In the genomic region with DNA sequence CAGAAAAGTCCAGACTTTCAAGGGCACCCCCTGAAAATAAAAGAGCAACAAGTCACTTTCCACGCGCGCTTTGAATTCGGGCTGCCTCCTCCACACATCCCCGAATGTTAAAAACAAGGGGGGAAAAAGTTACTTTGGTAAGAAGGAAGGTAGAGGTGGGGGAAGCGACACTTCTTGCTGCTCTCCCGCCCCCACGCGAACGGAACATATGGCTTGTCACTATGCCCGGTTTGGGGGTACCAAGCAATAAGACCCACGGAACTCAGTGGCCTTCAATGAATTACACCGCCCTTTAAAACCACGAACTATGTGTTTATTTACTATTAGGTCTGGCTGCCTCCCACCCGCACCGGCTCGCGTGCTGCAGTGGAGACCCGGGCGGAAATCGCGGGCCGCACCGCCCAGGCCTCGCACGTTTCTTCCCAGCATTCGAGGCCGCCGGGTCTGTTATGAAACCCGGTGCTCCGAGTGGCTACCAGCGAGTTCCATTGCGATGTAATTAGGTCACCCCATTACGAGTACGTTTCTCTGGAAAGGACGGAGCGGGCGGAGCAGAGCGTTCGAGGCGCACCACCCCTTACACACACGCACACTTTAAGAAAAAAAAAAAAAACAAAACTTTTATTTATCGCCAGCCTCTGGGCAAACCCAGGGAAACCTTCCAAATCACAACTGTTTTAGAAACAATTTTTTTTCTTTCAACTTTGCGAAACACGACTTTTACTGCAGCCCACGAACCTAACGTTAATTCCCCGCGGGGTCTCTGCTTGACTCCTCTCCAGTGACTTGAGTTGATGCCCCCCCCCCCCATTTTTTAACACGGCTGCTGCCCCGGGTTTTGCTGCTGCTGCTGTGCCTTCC, we compare ENCODE assay signal across 8 mouse cellular contexts. TPM values are rescaled to one million over a fixed set of nuclear protein-coding genes. Genes with fewer than 3 reads are reported as not detected.
DNase-seq lines count a peak whose midpoint lies in the region; ATAC-seq and TF ChIP-seq lines count a peak whose summit lies in the region.

No protein-coding gene starts in this region.

- TF ChIP-seq EP300 in MEL (IDR thresholded peaks at IDR 0.05; ENCODE audit: low read depth in 1 of 2, low read length in 2 of 2) = peak in 1 of 2 experiments; percentile 30; a peak in 1 of 4 replicates
- no peak for TF ChIP-seq EP300 in heart, postnatal 0 days (IDR thresholded peaks at IDR 0.05; ENCODE audit: low read depth)

- DNase-seq in MEL (ENCODE audit: low read depth, low spot score) = peak; percentile 83
- DNase-seq in c-Kit-positive CD71-positive TER-119-negative erythroid progenitor cells, embryonic 14.5 days (ENCODE audit: low read depth) = peak; percentile 46
- DNase-seq in forebrain, embryonic 11.5 days (ENCODE audit: low spot score) = peak; percentile 85
- peak; percentile 83 for DNase-seq in heart, postnatal 0 days (ENCODE audit: low spot score)
- DNase-seq in kidney, postnatal 25 days = peak; percentile 85 to 94
- peak; percentile 92 for DNase-seq in lung, postnatal 25 days (ENCODE audit: low spot score)
- DNase-seq in retina, postnatal 1 day = peak; percentile 89
- DNase-seq in thymus, postnatal 36 days = peak; percentile 77 to 79

- under 1% methylated on average over 51 of the region's 51 CpGs for WGBS in forebrain, embryonic 11.5 days
- WGBS in heart, postnatal 0 days = under 1% methylated on average over 51 of the region's 51 CpGs

- peak overlapping the region; percentile 98 for H3K9ac ChIP-seq in MEL (ENCODE audit: control insufficient read depth, low read depth, low read length, poor library complexity, severe bottlenecking)
- peak overlapping the region; percentile 85 for H3K9ac ChIP-seq in forebrain, embryonic 11.5 days (ENCODE audit: low read length)
- peak overlapping the region; percentile 90 for H3K9ac ChIP-seq in heart, postnatal 0 days (replicated peaks; ENCODE audit: low read depth, low read length)

- TF ChIP-seq POLR2A in MEL (IDR thresholded peaks at IDR 0.05; ENCODE audit: control insufficient read depth in 1 of 2, insufficient read depth in 1 of 2, low read depth in 1 of 2, low read length in 2 of 2, poor library complexity in 1 of 2) = peak in 1 of 2 experiments; percentile 58; a peak in 2 of 4 replicates

- ATAC-seq in forebrain, embryonic 11.5 days (replicated peaks; ENCODE audit: low FRiP score) = no peak
- ATAC-seq in heart, postnatal 0 days (ENCODE audit: insufficient read depth, low read depth) = peak; percentile 27; the same call in 1 of the 2 replicates

- H3K4me3 ChIP-seq in MEL (ENCODE audit: control insufficient read depth in 1 of 2, insufficient read depth in 1 of 2, low read depth in 2 of 2, low read length in 2 of 2) = peak overlapping the region; percentile 87 to 88
- peak overlapping the region; percentile 89 for H3K4me3 ChIP-seq in forebrain, embryonic 11.5 days (ENCODE audit: low read depth, low read length)
- H3K4me3 ChIP-seq in heart, postnatal 0 days (ENCODE audit: low read depth, low read length) = peak overlapping the region; percentile 96

- H3K27me3 ChIP-seq in MEL (ENCODE audit: control insufficient read depth in 1 of 2, insufficient read depth in 2 of 2, low read length in 2 of 2) = no peaks in the 10 kb centered on the region
- no peaks in the 10 kb centered on the region for H3K27me3 ChIP-seq in forebrain, embryonic 11.5 days (ENCODE audit: control insufficient read depth, insufficient read depth, low read length)
- H3K27me3 ChIP-seq in heart, postnatal 0 days (ENCODE audit: control insufficient read depth, insufficient read depth, low read length) = no peaks in the 10 kb centered on the region

- peaks cover 2 to 11% of the 10 kb centered on the region in 2 experiments; a peak in 2 of 4 replicates for H3K4me1 ChIP-seq in MEL (ENCODE audit: control insufficient read depth in 1 of 2, insufficient read depth in 2 of 2, low read length in 2 of 2)
- H3K4me1 ChIP-seq in forebrain, embryonic 11.5 days (replicated peaks; ENCODE audit: control insufficient read depth, insufficient read depth, low read length) = peaks cover 8% of the 10 kb centered on the region; the same call in 1 of the 2 replicates
- H3K4me1 ChIP-seq in heart, postnatal 0 days (ENCODE audit: control insufficient read depth, insufficient read depth) = peaks cover 13% of the 10 kb centered on the region; the same call in 1 of the 2 replicates

- H3K36me3 ChIP-seq in MEL (ENCODE audit: control insufficient read depth in 1 of 2, insufficient read depth in 2 of 2, low read length in 2 of 2) = peaks cover 0 to 19% of the 10 kb centered on the region in 2 experiments; a peak in 2 of 4 replicates
- H3K36me3 ChIP-seq in forebrain, embryonic 11.5 days (ENCODE audit: control insufficient read depth, insufficient read depth, low read length) = peaks cover 6% of the 10 kb centered on the region
- peaks cover 9% of the 10 kb centered on the region for H3K36me3 ChIP-seq in heart, postnatal 0 days (replicated peaks; ENCODE audit: control insufficient read depth, insufficient read depth, low read length)

- H3K4me2 ChIP-seq in forebrain, embryonic 11.5 days (ENCODE audit: low read depth, low read length, severe bottlenecking) = peak overlapping the region; percentile 98
- peak overlapping the region; percentile 68 for H3K4me2 ChIP-seq in heart, postnatal 0 days (ENCODE audit: low read depth, low read length)

- peaks cover 36% of the 10 kb centered on the region for H3K79me2 ChIP-seq in MEL (ENCODE audit: control insufficient read depth, insufficient read depth, low read length, poor library complexity)

- H3K9me3 ChIP-seq in MEL (replicated peaks; ENCODE audit: insufficient read depth, low read length) = no peaks in the 10 kb centered on the region
- no peaks in the 10 kb centered on the region for H3K9me3 ChIP-seq in forebrain, embryonic 11.5 days (ENCODE audit: control insufficient read depth, low read length)
- no peaks in the 10 kb centered on the region for H3K9me3 ChIP-seq in heart, postnatal 0 days (replicated peaks; ENCODE audit: control insufficient read depth, low read length)

- TF ChIP-seq CTCF in MEL (IDR thresholded peaks at IDR 0.05 in 2 of 3, conservative IDR thresholded peaks at IDR 0.05 in 1 of 3; ENCODE audit: control insufficient read depth in 1 of 3, insufficient read depth in 1 of 3, low read depth in 2 of 3, low read length in 3 of 3, poor library complexity in 1 of 3, severe bottlenecking in 1 of 3) = no peak
- no peak for TF ChIP-seq CTCF in heart, postnatal 0 days (IDR thresholded peaks at IDR 0.05; ENCODE audit: low read depth)

- H3K27ac ChIP-seq in MEL (ENCODE audit: control insufficient read depth, low read depth, low read length) = peak overlapping the region; percentile 96
- peak overlapping the region; percentile 98 for H3K27ac ChIP-seq in forebrain, embryonic 11.5 days (ENCODE audit: low read depth, low read length)
- H3K27ac ChIP-seq in heart, postnatal 0 days (ENCODE audit: low read depth) = peak overlapping the region; percentile 97

- TF ChIP-seq RAD21 in MEL (IDR thresholded peaks at IDR 0.05; ENCODE audit: low read depth, low read length) = no peak

TF ChIP-seq in MEL, 35 proteins besides CTCF, POLR2A, EP300 and RAD21 (continues in another document):
- peak; percentile 60; the same call in 1 of the 2 replicates for TF ChIP-seq ZMIZ1 (IDR thresholded peaks at IDR 0.05; ENCODE audit: low read depth, low read length)
- TF ChIP-seq MEF2A (IDR thresholded peaks at IDR 0.05; ENCODE audit: extremely low read depth, insufficient replicate concordance, low read depth, low read length, poor library complexity, severe bottlenecking) = no peak
- no peak for TF ChIP-seq HCFC1 (IDR thresholded peaks at IDR 0.05; ENCODE audit: low read depth, low read length)
- peak; percentile 70 for TF ChIP-seq SIN3A (IDR thresholded peaks at IDR 0.05; ENCODE audit: low read length)
- peak; percentile 93 for TF ChIP-seq MAX (IDR thresholded peaks at IDR 0.05; ENCODE audit: low read length)
- TF ChIP-seq USF1 (IDR thresholded peaks at IDR 0.05; ENCODE audit: low read depth, low read length) = no peak
- no peak for TF ChIP-seq JUND (IDR thresholded peaks at IDR 0.05; ENCODE audit: low read depth, low read length)
- no peak for TF ChIP-seq POLR2AphosphoS2 (IDR thresholded peaks at IDR 0.05; ENCODE audit: low read length)
- TF ChIP-seq BHLHE40 (IDR thresholded peaks at IDR 0.05; ENCODE audit: borderline replicate concordance, low read depth, low read length) = peak; percentile 82; the same call in 1 of the 2 replicates
- TF ChIP-seq GATA1 (IDR thresholded peaks at IDR 0.05; ENCODE audit: low read depth, low read length) = no peak
- peak; percentile 49 for TF ChIP-seq ETS1 (IDR thresholded peaks at IDR 0.05; ENCODE audit: low read depth, low read length)
- TF ChIP-seq CHD2 (IDR thresholded peaks at IDR 0.05; ENCODE audit: low read length) = no peak
- TF ChIP-seq CHD1 (IDR thresholded peaks at IDR 0.05; ENCODE audit: low read depth, low read length) = no peak
- no peak for TF ChIP-seq MAZ (IDR thresholded peaks at IDR 0.05; ENCODE audit: low read depth, low read length)
- no peak for TF ChIP-seq UBTF (IDR thresholded peaks at IDR 0.05; ENCODE audit: borderline replicate concordance, insufficient read depth, low read depth, low read length)
- no peak for TF ChIP-seq MAFK (IDR thresholded peaks at IDR 0.05; ENCODE audit: borderline replicate concordance, low read depth, low read length)
- no peak for TF ChIP-seq ZKSCAN1 (IDR thresholded peaks at IDR 0.05; ENCODE audit: low read depth, low read length)
- no peak for TF ChIP-seq USF2 (IDR thresholded peaks at IDR 0.05; ENCODE audit: borderline replicate concordance in 1 of 2, insufficient read depth in 1 of 2, low read depth in 1 of 2, low read length in 2 of 2)
- peak; percentile 47 for TF ChIP-seq NELFE (IDR thresholded peaks at IDR 0.05; ENCODE audit: low read depth, low read length)
- TF ChIP-seq ZNF384 (IDR thresholded peaks at IDR 0.05; ENCODE audit: low read depth, low read length) = peak; percentile 88
- TF ChIP-seq GABPA (IDR thresholded peaks at IDR 0.05; ENCODE audit: low read depth, low read length) = no peak
- no peak; the same call in 1 of the 2 replicates for TF ChIP-seq TCF12 (IDR thresholded peaks at IDR 0.05; ENCODE audit: low read depth, low read length)
- TF ChIP-seq MXI1 (IDR thresholded peaks at IDR 0.05; ENCODE audit: low read depth, low read length) = no peak; the same call in 1 of the 2 replicates
- 0 out of 2 replicates have a peak, but pooled peaks have one; percentile 11 for TF ChIP-seq TBP (IDR thresholded peaks at IDR 0.05; ENCODE audit: low read depth, low read length)

RNA-seq across cellular contexts. Expression of a gene that starts 1.4 kb away (rescaled TPM):
- total RNA-seq in MEL (2012; rRNA removed) = 1.2 and 1.5 TPM in 2 replicates
- polyA plus RNA-seq in MEL (2012; ENCODE audit: insufficient read depth in 1 of 2, insufficient read length in 2 of 2, low read depth in 1 of 2, low replicate concordance in 2 of 2, missing spikeins in 1 of 2) = 10 to 100 TPM in 1 of 2 experiments, not detected in 1; 22.5 TPM
- polyA plus RNA-seq in forebrain, embryonic 11.5 days (2014; fragmentation: Nextera tagmentation; extraction: Ambion mirVana) = 164 and 173 TPM in 2 replicates
- total RNA-seq in heart, postnatal 0 days (2014; rRNA removed; ENCODE audit: low replicate concordance) = 80.6 and 85.1 TPM in 2 replicates
- 60.3 and 69.6 TPM in 2 replicates for polyA plus RNA-seq in heart, postnatal 0 days (2015; fragmentation: Nextera tagmentation; extraction: Ambion mirVana)
